Comparison of ENCODE assay signal across 19 mouse cellular contexts in genomic region chr13:43068716-43069265, GRCm38 (mm10).
A peak's percentile ranks its signal among the peaks of the same experiment; 100 is the strongest.
DNase-seq lines count a peak whose midpoint lies in the region.
"Had no signal": no experiment of that assay in that cellular context is flagged by ENCODE, and none has a peak within 500 bp of the region (broad histone marks: within the 10 kb centered on the region; RNA-seq: fewer than 3 reads in every experiment).

No protein-coding gene starts in this region.

- DNase-seq in cerebellum, postnatal 25 days, result peak; percentile 24 to 41
- DNase-seq in cerebellum, postnatal 4 days (ENCODE audit: low spot score in 2 of 2), result no peak
- DNase-seq in 3T3-L1 (ENCODE audit: low read depth, low spot score) (peak; percentile 65), NIH3T3 (ENCODE audit: low read depth) (peak; percentile 17)
- peak; percentile 53 for DNase-seq in retina, postnatal 1 day
- no peak for DNase-seq in thymus, postnatal 36 days
- DNase-seq in lung, postnatal 14 days, result no peak
- DNase-seq: adrenal gland, postnatal 36 days; B cell, adult 2 months; cerebellum, adult 9-11 months; gastrocnemius, postnatal 36 days; heart, adult 2 months; heart, postnatal 10 days; kidney, adult 2 months; kidney, postnatal 4 days; liver, postnatal 0 days; lung, postnatal 4 days; right cerebral cortex, postnatal 14 days; thymus, postnatal 25 days had no signal

Comparison
In these comparisons a context has a peak if more than half of its experiments do, and no peak if none do; other contexts are left out.
1. DNase-seq: peak in cerebellum, postnatal 25 days (2 of 2), 3T3-L1 (single experiment), NIH3T3 (single experiment) and retina, postnatal 1 day (single experiment); none in cerebellum, postnatal 4 days (0 of 2), thymus, postnatal 36 days (0 of 2) and lung, postnatal 14 days (single experiment).